9 mouse cellular contexts compared by ENCODE assay signal in the genomic region with DNA sequence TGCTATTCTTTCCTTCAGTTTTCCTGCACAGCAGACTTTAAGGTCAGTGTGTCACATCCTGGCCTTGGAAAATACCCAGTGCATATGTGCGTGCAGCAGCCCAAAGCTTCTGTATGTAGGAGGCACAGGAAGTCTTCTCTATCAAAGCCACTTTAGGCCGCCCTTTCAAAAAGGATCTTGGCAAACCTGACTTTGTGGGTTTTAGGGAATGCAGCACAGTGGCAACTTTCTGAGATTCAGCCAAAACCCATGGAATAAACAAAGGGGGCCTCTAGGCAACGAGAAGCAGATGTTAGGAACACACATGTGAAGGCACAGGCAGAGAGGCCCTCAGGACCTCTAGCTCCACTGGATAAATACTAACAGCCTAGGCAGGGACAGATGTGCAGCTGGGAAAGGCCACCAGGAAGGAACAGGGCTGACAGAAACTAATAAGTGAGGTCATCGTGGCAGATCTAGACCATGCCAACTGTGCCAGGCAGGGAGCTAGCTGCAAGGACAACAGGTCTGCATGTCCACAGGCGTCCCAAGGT. TPM values are rescaled to one million over a fixed set of nuclear protein-coding genes. Genes with fewer than 3 reads are reported as not detected.
A peak's percentile ranks its signal among the peaks of the same experiment; 100 is the strongest.
DNase-seq lines count a peak whose midpoint lies in the region; ATAC-seq and TF ChIP-seq lines count a peak whose summit lies in the region.
"Had no signal": no experiment of that assay in that cellular context is flagged by ENCODE, and none has a peak within 500 bp of the region (broad histone marks: within the 10 kb centered on the region; RNA-seq: fewer than 3 reads in every experiment).

No protein-coding gene starts in this region.

- DNase-seq in gastrocnemius, adult 2 months = no peak
- DNase-seq in gastrocnemius, postnatal 4 days (ENCODE audit: low spot score in 2 of 2) = no peak
- DNase-seq in 3134 (ENCODE audit: extremely low read depth, insufficient read length, low spot score) = peak; percentile 77
- peak; percentile 82 for DNase-seq in embryonic facial prominence, embryonic 11.5 days (ENCODE audit: low spot score)
- no peak for DNase-seq in left cerebral cortex, postnatal 4 days
- no peak for DNase-seq in spleen, postnatal 14 days (ENCODE audit: low spot score in 2 of 2)

- H3K4me3 ChIP-seq in gastrocnemius, adult 2 months = no peak overlapping the region
- H3K4me3 ChIP-seq in embryonic facial prominence, embryonic 11.5 days (ENCODE audit: low read depth, low read length) = no peak overlapping the region
- H3K4me3 ChIP-seq in limb, embryonic 12.5 days (replicated peaks) = no peak overlapping the region
- H3K4me3 ChIP-seq in stomach, embryonic 16.5 days (replicated peaks; ENCODE audit: low read length) = no peak overlapping the region
- H3K4me3 ChIP-seq: erythroblast, embryonic 14.5 days had no signal

- 31% methylated on average over 5 of the region's 5 CpGs for WGBS in embryonic facial prominence, embryonic 11.5 days
- 22% methylated on average over 5 of the region's 5 CpGs for WGBS in limb, embryonic 12.5 days
- WGBS in stomach, embryonic 16.5 days = 40% methylated on average over 5 of the region's 5 CpGs

- no peaks in the 10 kb centered on the region; the same call in 1 of the 2 replicates for H3K4me1 ChIP-seq in embryonic facial prominence, embryonic 11.5 days (ENCODE audit: control insufficient read depth, insufficient read depth, low read length)
- peaks cover 28% of the 10 kb centered on the region for H3K4me1 ChIP-seq in limb, embryonic 12.5 days (replicated peaks)
- peaks cover 13% of the 10 kb centered on the region; the same call in 1 of the 2 replicates for H3K4me1 ChIP-seq in stomach, embryonic 16.5 days (ENCODE audit: control insufficient read depth, insufficient read depth, low read length)

- peak overlapping the region; percentile 63 for H3K27ac ChIP-seq in gastrocnemius, adult 2 months
- peak overlapping the region; percentile 75 for H3K27ac ChIP-seq in embryonic facial prominence, embryonic 11.5 days (replicated peaks; ENCODE audit: low read depth, low read length)
- H3K27ac ChIP-seq in limb, embryonic 12.5 days = peak overlapping the region; percentile 91
- H3K27ac ChIP-seq in stomach, embryonic 16.5 days (ENCODE audit: low read length) = peak overlapping the region; percentile 67

- H3K4me2 ChIP-seq in embryonic facial prominence, embryonic 11.5 days (ENCODE audit: low read depth, low read length) = no peak overlapping the region
- H3K4me2 ChIP-seq in limb, embryonic 12.5 days = no peak overlapping the region
- H3K4me2 ChIP-seq in stomach, embryonic 16.5 days (ENCODE audit: low read depth, low read length) = no peak overlapping the region

- intact Hi-C loops in gastrocnemius, adult 2 months (cut with DNase I) = no loop called here
- intact Hi-C loops in left cerebral cortex, postnatal 4 days (cut with DNase I) = no loop called here

- H3K36me3 ChIP-seq in embryonic facial prominence, embryonic 11.5 days (replicated peaks; ENCODE audit: control insufficient read depth, insufficient read depth, low read depth, low read length) = no peaks in the 10 kb centered on the region
- peaks cover 21% of the 10 kb centered on the region; the same call in 1 of the 2 replicates for H3K36me3 ChIP-seq in limb, embryonic 12.5 days
- H3K36me3 ChIP-seq in stomach, embryonic 16.5 days (ENCODE audit: control insufficient read depth, insufficient read depth, low read length) = no peaks in the 10 kb centered on the region

- H3K9ac ChIP-seq in embryonic facial prominence, embryonic 11.5 days (replicated peaks; ENCODE audit: low read length) = no peak overlapping the region
- H3K9ac ChIP-seq in limb, embryonic 12.5 days (replicated peaks) = peak overlapping the region; percentile 23; the same call in 1 of the 2 replicates
- 0 out of 2 replicates have a peak overlapping the region, but pooled peaks have one; percentile 17 for H3K9ac ChIP-seq in stomach, embryonic 16.5 days (ENCODE audit: low read length)

- 0 out of 2 replicates have a peak, but pooled peaks have one; percentile 62 for ATAC-seq in embryonic facial prominence, embryonic 11.5 days (replicated peaks; ENCODE audit: insufficient number of reproducible peaks, low FRiP score, low TSS enrichment, low read depth)
- ATAC-seq in limb, embryonic 12.5 days (ENCODE audit: insufficient number of reproducible peaks, insufficient read depth, low FRiP score, low TSS enrichment, low read depth) = peak; percentile 42; the same call in 1 of the 2 replicates
- ATAC-seq in stomach, embryonic 16.5 days (ENCODE audit: insufficient read depth, low FRiP score) = peak; percentile 57; the same call in 1 of the 2 replicates

- no peaks in the 10 kb centered on the region for H3K27me3 ChIP-seq in embryonic facial prominence, embryonic 11.5 days (ENCODE audit: control insufficient read depth, insufficient read depth, low read length)
- H3K27me3 ChIP-seq in limb, embryonic 12.5 days = no peaks in the 10 kb centered on the region
- H3K27me3 ChIP-seq in stomach, embryonic 16.5 days (ENCODE audit: control insufficient read depth, insufficient read depth, low read length) = no peaks in the 10 kb centered on the region

- no peaks in the 10 kb centered on the region for H3K9me3 ChIP-seq in embryonic facial prominence, embryonic 11.5 days (replicated peaks; ENCODE audit: control insufficient read depth, low read length)
- no peaks in the 10 kb centered on the region for H3K9me3 ChIP-seq in limb, embryonic 12.5 days
- no peaks in the 10 kb centered on the region for H3K9me3 ChIP-seq in stomach, embryonic 16.5 days (replicated peaks; ENCODE audit: control insufficient read depth, low read length)

- no peak for TF ChIP-seq CTCF in gastrocnemius, adult 2 months (IDR thresholded peaks at IDR 0.05)

RNA-seq across cellular contexts. Expression of gene Srebf1, which starts 51.0 kb away (rescaled TPM):
- 10 to 100 TPM; 27.5 to 43.4 TPM for total RNA-seq in gastrocnemius, adult 2 months (2021)
- 10 to 100 TPM; 48.6 to 53.1 TPM for total RNA-seq in gastrocnemius, postnatal 4 days (2021)
- polyA plus RNA-seq in embryonic facial prominence, embryonic 11.5 days (2014; fragmentation: Nextera tagmentation; extraction: Ambion mirVana) = 45.1 and 46.7 TPM in 2 replicates
- polyA plus RNA-seq in limb, embryonic 12.5 days (2016; fragmentation: Nextera tagmentation; extraction: Ambion mirVana) = 54.1 and 61.2 TPM in 2 replicates
- 63.4 and 69.8 TPM in 2 replicates for polyA plus RNA-seq in stomach, embryonic 16.5 days (2015; fragmentation: Nextera tagmentation; extraction: Ambion mirVana)
- 10 to 100 TPM; 60.3 to 67.5 TPM for total RNA-seq in left cerebral cortex, postnatal 4 days (2021)

Comparison
In these comparisons a context has a peak if more than half of its experiments do, and no peak if none do; other contexts are left out.
1. DNase-seq: peak in 3134 (single experiment) and embryonic facial prominence, embryonic 11.5 days (single experiment); none in gastrocnemius, adult 2 months (single experiment), gastrocnemius, postnatal 4 days (0 of 2), left cerebral cortex, postnatal 4 days (single experiment) and spleen, postnatal 14 days (0 of 2).
2. Peak in every context shown above with its lines, with median percentiles within 50 percentile points of each other: H3K27ac ChIP-seq and ATAC-seq.